Mouse (Mus musculus) CH12.LX (cell line): ENCODE data around the gene Fars2.

Experiments used
- CTCF ChIP-seq, 2 experiments: IDR thresholded peaks in 1 of 2; conservative IDR thresholded peaks in 1 of 2; 2 replicates each; pipeline ENCODE4 v1.5.1; 2011 to 2012; ENCODE audit warnings: low read depth in 2 of 2, low read length in 2 of 2, improper control_type of control experiment in 1 of 2, inconsistent platforms in 1 of 2, mild to moderate bottlenecking in 1 of 2, moderate library complexity in 1 of 2
- HCFC1 ChIP-seq: IDR thresholded peaks from 2 replicates; pipeline ENCODE4 v1.6.1; 2012; ENCODE audit warnings: low read depth, mild to moderate bottlenecking, inconsistent platforms, low read length, improper control_type of control experiment
- MAZ ChIP-seq: IDR thresholded peaks from 2 replicates; pipeline ENCODE4 v1.6.1; 2012; ENCODE audit warnings: low read depth, mild to moderate bottlenecking, inconsistent platforms, low read length, improper control_type of control experiment, moderate library complexity
- NRF1 ChIP-seq: IDR thresholded peaks from 2 replicates; pipeline ENCODE4 v1.6.1; 2014; ENCODE audit warnings: low read depth, mild to moderate bottlenecking, inconsistent platforms, low read length, improper control_type of control experiment, moderate library complexity
- RCOR1 ChIP-seq: conservative IDR thresholded peaks from 2 replicates; pipeline ENCODE4 v1.6.1; 2012; ENCODE audit warnings: low read depth, mild to moderate bottlenecking, inconsistent platforms, low read length, improper control_type of control experiment

- TF ChIP-seq HCFC1 (no peak), CTCF (conservative IDR thresholded peaks at IDR 0.05 in 1 of 2, IDR thresholded peaks at IDR 0.05 in 1 of 2; ENCODE audit: low read depth in 2 of 2, low read length in 2 of 2) (no peak), MAZ (no peak), NRF1 (no peak), RCOR1 (no peak)
Measured at GRCm38 (mm10) chr13:36552522-36553246, 435.5 kb downstream of the Fars2 start.
